Mouse (Mus musculus) gastrocnemius, postnatal 4 days (tissue): ENCODE data around the gene Dnajc15. TPM values are rescaled to one million over a fixed set of nuclear protein-coding genes. Genes with fewer than 3 reads are reported as not detected.

ENCODE experiments used
- DNase-seq, 2 experiments: peaks; one replicate each; pipeline ENCODE4 v3.0.0; 2021 to 2022; ENCODE audit warnings: low spot score in 2 of 2, mixed read lengths in 2 of 2
- total RNA-seq, 2 experiments: library from RNA; stranded (reverse); gene quantifications; 2 replicates each; pipeline ENCODE4 v1.2.3; 2021

Gene Dnajc15
- total RNA-seq, 2 experiments from 2014 or later: 67.3 to 81.2 TPM

DNA sequence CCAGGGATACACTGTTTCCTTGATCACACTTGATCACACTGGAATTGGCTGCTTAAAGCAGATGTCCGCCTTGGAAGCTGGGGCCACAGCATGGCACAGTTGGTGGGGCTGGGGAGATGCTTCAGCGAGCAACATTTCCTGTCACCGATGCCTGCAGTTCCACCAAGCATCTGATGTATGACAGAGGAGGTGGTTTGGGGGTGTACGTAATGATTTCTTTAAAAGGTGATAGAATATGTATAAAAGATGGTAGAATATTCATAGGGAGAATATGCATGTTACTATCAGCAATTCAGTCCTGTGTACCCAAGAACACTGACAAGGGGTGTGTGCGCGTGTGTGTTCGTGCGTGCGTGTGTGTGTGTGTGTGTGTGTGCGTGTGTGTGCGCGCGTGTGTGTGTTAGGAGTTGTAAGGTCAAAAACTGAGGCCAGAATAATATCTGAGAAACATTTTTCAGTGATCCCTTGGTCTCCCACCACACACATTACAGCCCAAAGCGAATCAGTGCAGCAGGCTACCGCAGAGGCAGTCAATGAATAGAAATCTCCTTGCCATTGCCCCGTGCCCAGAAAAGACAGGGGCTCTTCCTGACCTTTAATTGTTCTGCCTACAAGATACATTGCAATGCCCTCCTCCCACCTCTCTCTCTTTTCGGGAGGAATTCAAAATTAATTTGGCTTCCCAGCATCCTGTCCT, 73.2 kb downstream of the Dnajc15 start:
- no peak for DNase-seq

DNA sequence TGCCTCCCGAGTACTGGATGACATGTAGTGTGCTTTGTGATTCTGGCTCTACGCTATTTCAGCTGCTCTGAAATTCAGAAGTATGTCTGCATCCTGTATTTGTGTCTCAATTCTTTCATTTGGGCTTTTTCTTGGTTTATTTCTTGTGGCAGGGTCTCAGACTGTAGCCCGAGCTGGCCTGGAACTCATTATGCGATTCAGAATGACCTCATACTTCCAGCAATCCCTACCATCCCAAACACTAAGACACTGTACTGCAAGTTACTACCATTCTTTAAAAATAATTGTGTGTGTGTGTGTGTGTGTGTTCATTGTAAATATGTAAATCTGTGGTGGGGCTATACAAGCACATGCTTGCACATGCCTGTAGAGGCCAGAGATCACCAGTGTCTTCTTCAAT, 78.4 kb downstream of the Dnajc15 start:
- DNase-seq: no peak

DNA sequence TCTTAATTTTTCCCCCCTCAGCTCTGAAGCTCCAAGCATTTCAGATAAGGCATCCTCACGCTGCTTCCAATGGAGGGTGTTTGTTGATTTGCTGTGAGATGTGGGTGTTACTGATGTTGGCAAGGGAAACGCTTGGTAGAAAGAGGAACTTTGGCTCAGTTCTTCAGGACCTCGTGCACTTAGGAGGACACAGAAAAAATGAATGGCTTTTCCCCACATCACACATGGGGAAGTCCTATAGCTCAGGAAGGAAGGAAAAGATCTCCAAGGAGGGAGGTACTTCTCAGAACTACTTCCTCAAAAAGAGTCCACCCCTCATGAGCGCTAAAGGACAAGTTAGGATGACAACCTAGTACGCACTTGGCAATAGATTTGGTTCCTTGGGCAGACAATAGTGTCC, 79.7 kb downstream of the Dnajc15 start:
- no peak for DNase-seq

GRCm38 (mm10) chr14:77794285-77794949, 80.5 kb downstream of the Dnajc15 start:
- DNase-seq: no peak

DNA sequence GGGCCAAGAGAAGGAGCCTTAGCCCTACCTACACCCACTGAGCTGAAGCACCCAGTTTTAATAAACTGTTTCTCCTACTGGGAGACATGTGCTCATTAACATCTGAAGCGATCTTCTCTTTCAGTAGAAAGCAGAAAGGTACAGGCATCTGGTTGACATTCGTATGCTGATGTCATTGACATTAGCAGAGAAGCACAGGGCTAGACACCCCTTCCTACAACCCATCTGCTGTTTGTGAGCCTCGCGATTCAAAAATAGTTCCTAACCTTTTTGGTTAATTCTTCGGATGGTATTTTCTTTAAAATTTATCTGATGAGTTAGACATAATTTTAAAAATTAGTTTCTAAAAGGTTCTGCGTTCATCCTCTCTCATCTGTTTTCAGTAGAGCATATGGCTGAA, 81.9 kb downstream of the Dnajc15 start:
- no peak for DNase-seq

DNA sequence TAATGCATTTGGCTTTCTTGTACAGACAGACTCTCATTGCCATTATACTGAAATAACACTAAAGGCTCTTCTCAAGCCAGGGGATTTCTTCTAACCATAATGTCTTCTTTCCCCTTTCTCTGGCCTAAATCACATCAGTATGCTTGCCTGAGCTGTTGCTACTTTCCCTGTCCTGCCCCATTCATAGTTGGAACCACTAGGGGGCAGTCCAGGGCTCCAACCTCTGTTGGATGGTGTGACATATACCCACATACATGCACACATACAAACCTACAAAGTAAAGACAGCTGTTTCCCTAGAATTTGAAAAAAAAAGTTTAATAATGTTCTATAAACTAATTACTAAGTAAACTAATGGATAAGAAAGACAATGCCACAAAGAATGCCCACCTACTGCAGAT, 91.7 kb downstream of the Dnajc15 start:
- DNase-seq: no peak

- DNase-seq: no peak
Observed at GRCm38 (mm10) chr14:77777365-77777764, 97.6 kb downstream of the Dnajc15 start.

- DNase-seq: no peak
Observed at GRCm38 (mm10) chr14:77776005-77776531, 98.9 kb downstream of the Dnajc15 start.

- DNase-seq: no peak
Observed at GRCm38 (mm10) chr14:77773331-77773730, 101.6 kb downstream of the Dnajc15 start.

DNA sequence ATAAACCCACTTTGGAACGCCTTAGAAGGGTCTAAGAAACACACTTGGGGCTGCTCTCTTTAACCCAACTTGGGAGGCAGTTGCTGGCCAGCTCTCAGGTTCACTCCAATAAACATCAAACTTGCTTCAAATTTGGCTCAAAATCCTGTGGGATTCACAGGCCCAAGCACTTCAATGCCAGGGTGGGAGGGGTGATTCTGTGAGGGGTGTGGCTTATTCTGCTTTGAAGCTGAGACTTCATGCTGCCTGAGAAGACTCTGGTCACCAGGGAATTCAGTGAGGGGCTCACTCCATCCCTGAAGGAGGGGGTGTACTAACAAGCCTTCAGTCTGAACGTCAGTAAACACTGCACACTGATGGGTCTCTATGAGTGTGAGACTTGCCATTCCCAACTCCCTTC, 103.3 kb downstream of the Dnajc15 start:
- DNase-seq: no peak

Other genes with a start within 250 kb of the Dnajc15 start
- gene Epsti1, start 29.1 kb upstream of the Dnajc15 start, total RNA-seq: under 1 TPM; 0.44 to 0.78 TPM
- gene Fam216b, start 213.9 kb upstream of the Dnajc15 start, total RNA-seq: not detected